Mouse (Mus musculus): ENCODE results near the gene Apbb2.

Gene Apbb2

GRCm38 (mm10) chr5:66618597-66618996, at the start of gene Apbb2:
Gene Apbb2, minus strand, starts transcription at chr5:66618784.
- DNase-seq (ENCODE audit: low spot score): peak; percentile 96

GRCm38 (mm10) chr5:66654220-66654619, 35.6 kb upstream of the Apbb2 start:
- DNase-seq (ENCODE audit: low spot score): no peak

GRCm38 (mm10) chr5:66647504-66647903, 28.9 kb upstream of the Apbb2 start:
- DNase-seq (ENCODE audit: low spot score): no peak

GRCm38 (mm10) chr5:66643260-66643659, 24.7 kb upstream of the Apbb2 start:
- no peak for DNase-seq (ENCODE audit: low spot score)

GRCm38 (mm10) chr5:66642156-66642555, 23.6 kb upstream of the Apbb2 start:
- no peak for DNase-seq (ENCODE audit: low spot score)

- no peak for DNase-seq (ENCODE audit: low spot score)
Measured at GRCm38 (mm10) chr5:66635459-66636079, 17.0 kb upstream of the Apbb2 start.

- DNase-seq (ENCODE audit: low spot score): no peak
Measured at GRCm38 (mm10) chr5:66627805-66628204, 9.2 kb upstream of the Apbb2 start.

GRCm38 (mm10) chr5:66620191-66620625, 1.6 kb upstream of the Apbb2 start:
- DNase-seq (ENCODE audit: low spot score): peak; percentile 82

GRCm38 (mm10) chr5:66619675-66620074, 1.1 kb upstream of the Apbb2 start:
- no peak for DNase-seq (ENCODE audit: low spot score)

GRCm38 (mm10) chr5:66619195-66619594, 611 bp upstream of the Apbb2 start:
- DNase-seq (ENCODE audit: low spot score): no peak

GRCm38 (mm10) chr5:66617921-66618460, 593 bp downstream of the Apbb2 start:
- DNase-seq (ENCODE audit: low spot score): no peak

- no peak for DNase-seq (ENCODE audit: low spot score)
Measured at GRCm38 (mm10) chr5:66614940-66615339, 3.6 kb downstream of the Apbb2 start.

GRCm38 (mm10) chr5:66613725-66614124, 4.9 kb downstream of the Apbb2 start:
- no peak for DNase-seq (ENCODE audit: low spot score)

- no peak for DNase-seq (ENCODE audit: low spot score)
Measured at GRCm38 (mm10) chr5:66612964-66613363, 5.6 kb downstream of the Apbb2 start.

GRCm38 (mm10) chr5:66611851-66612250, 6.7 kb downstream of the Apbb2 start:
- DNase-seq (ENCODE audit: low spot score): no peak

GRCm38 (mm10) chr5:66611361-66611760, 7.2 kb downstream of the Apbb2 start:
- no peak for DNase-seq (ENCODE audit: low spot score)

- no peak for DNase-seq (ENCODE audit: low spot score)
Measured at GRCm38 (mm10) chr5:66610270-66610669, 8.3 kb downstream of the Apbb2 start.

GRCm38 (mm10) chr5:66609306-66609705, 9.3 kb downstream of the Apbb2 start:
- DNase-seq (ENCODE audit: low spot score): no peak

GRCm38 (mm10) chr5:66607801-66608200, 10.8 kb downstream of the Apbb2 start:
- no peak for DNase-seq (ENCODE audit: low spot score)

- DNase-seq (ENCODE audit: low spot score): no peak
Measured at GRCm38 (mm10) chr5:66607201-66607600, 11.4 kb downstream of the Apbb2 start.

GRCm38 (mm10) chr5:66605636-66606035, 12.9 kb downstream of the Apbb2 start:
- no peak for DNase-seq (ENCODE audit: low spot score)

GRCm38 (mm10) chr5:66604423-66604822, 14.2 kb downstream of the Apbb2 start:
- no peak for DNase-seq (ENCODE audit: low spot score)

- DNase-seq (ENCODE audit: low spot score): no peak
Measured at GRCm38 (mm10) chr5:66603746-66604145, 14.8 kb downstream of the Apbb2 start.

GRCm38 (mm10) chr5:66603223-66603622, 15.4 kb downstream of the Apbb2 start:
- DNase-seq (ENCODE audit: low spot score): no peak

All from embryo, embryonic 10.5 days (tissue).